Mouse (Mus musculus): ENCODE data around the gene Sema4a. TPM values are rescaled to one million over a fixed set of nuclear protein-coding genes. Genes with fewer than 3 reads are reported as not detected.

The Sema4a gene
- polyA plus RNA-seq, 1 experiment from 2014 or later: 19.0 TPM

DNA sequence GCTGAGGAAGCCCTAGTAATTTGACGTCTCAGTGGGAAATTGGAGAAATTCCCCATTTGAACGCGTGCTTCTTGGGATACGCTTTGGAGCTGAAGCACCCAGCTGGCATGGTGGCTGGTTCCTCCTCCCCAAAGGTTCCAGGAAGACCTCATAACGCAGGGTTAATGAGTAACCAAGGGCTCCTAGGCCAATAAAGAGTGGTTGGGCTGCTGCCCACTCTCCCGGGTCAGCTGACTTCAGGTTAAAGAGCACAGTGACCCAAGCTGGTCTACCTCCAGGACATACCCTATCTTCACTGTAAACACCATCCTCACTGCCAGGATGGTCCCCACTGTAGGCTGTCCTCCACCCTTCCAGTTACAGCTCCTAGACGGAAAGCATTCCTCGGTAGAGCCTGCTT, 4.7 kb downstream of the Sema4a start:
- WGBS: 77% methylated on average over 8 of the region's 8 CpGs
- ATAC-seq (replicated peaks; ENCODE audit: low FRiP score) (peak; percentile 64), DNase-seq (ENCODE audit: low spot score) (no peak)
- H3K27ac ChIP-seq (ENCODE audit: low read depth, low read length): peak overlapping the region; percentile 46; the same call in 1 of the 2 replicates
- peak overlapping the region; percentile 47; the same call in 1 of the 2 replicates for H3K4me2 ChIP-seq
- no peaks in the 10 kb centered on the region for H3K36me3 ChIP-seq (ENCODE audit: control insufficient read depth, insufficient read depth, low read length)
- H3K4me1 ChIP-seq (replicated peaks; ENCODE audit: control insufficient read depth, insufficient read depth, low read length): peaks cover 14% of the 10 kb centered on the region
- H3K4me3 ChIP-seq (ENCODE audit: low read depth, low read length): no peak overlapping the region
- H3K9me3 ChIP-seq (ENCODE audit: control insufficient read depth, low read length): no peaks in the 10 kb centered on the region
- no peak overlapping the region for H3K9ac ChIP-seq (ENCODE audit: low read depth, low read length)
- peaks cover 38% of the 10 kb centered on the region for H3K27me3 ChIP-seq (replicated peaks; ENCODE audit: control insufficient read depth, insufficient read depth, low read length)

DNA sequence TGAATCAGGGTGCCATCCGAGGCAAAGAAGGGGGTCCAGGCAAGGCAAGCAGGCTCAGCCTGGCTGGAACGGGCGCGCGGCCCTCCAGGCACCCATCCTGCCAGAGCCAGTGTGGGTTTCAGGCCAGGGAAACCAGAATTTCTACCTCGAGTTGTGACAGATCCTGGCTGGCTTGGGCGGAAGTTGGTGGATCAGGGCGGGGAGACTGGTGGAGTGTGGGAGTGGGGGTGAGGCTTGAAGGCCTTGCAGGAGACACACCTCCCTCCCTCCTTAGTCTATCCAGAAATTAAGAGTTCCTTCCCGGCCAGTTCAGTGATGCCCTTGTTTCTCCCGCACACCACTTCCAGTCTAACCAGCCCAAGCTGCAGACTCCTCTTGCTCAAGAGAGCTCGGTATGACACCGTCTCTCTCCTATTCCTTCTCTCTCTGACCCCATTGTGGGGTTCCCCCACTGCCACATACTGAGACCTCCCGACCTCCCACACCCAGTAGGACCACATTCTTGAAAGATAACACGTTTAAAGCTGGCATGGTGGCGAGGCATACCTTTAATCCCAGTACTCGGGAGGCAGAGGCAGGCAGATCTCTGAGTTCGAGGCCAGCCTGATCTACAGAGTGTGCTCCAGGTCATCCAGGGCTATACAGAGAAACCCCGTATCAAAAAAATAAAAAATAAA, 5.3 kb downstream of the Sema4a start:
- ATAC-seq (replicated peaks; ENCODE audit: low FRiP score) (no peak), DNase-seq (ENCODE audit: low spot score) (no peak)
- WGBS: 62% methylated on average over 18 of the region's 18 CpGs
- H3K27me3 ChIP-seq (replicated peaks; ENCODE audit: control insufficient read depth, insufficient read depth, low read length): peaks cover 32% of the 10 kb centered on the region
- H3K36me3 ChIP-seq (ENCODE audit: control insufficient read depth, insufficient read depth, low read length): no peaks in the 10 kb centered on the region
- H3K9ac ChIP-seq (ENCODE audit: low read depth, low read length): 0 out of 2 replicates have a peak overlapping the region, but pooled peaks have one; percentile 42
- H3K4me1 ChIP-seq (replicated peaks; ENCODE audit: control insufficient read depth, insufficient read depth, low read length): peaks cover 14% of the 10 kb centered on the region
- H3K9me3 ChIP-seq (ENCODE audit: control insufficient read depth, low read length): no peaks in the 10 kb centered on the region
- peak overlapping the region; percentile 26 for H3K4me3 ChIP-seq (ENCODE audit: low read depth, low read length)
- peak overlapping the region; percentile 35 for H3K27ac ChIP-seq (ENCODE audit: low read depth, low read length)
- peak overlapping the region; percentile 47 for H3K4me2 ChIP-seq

DNA sequence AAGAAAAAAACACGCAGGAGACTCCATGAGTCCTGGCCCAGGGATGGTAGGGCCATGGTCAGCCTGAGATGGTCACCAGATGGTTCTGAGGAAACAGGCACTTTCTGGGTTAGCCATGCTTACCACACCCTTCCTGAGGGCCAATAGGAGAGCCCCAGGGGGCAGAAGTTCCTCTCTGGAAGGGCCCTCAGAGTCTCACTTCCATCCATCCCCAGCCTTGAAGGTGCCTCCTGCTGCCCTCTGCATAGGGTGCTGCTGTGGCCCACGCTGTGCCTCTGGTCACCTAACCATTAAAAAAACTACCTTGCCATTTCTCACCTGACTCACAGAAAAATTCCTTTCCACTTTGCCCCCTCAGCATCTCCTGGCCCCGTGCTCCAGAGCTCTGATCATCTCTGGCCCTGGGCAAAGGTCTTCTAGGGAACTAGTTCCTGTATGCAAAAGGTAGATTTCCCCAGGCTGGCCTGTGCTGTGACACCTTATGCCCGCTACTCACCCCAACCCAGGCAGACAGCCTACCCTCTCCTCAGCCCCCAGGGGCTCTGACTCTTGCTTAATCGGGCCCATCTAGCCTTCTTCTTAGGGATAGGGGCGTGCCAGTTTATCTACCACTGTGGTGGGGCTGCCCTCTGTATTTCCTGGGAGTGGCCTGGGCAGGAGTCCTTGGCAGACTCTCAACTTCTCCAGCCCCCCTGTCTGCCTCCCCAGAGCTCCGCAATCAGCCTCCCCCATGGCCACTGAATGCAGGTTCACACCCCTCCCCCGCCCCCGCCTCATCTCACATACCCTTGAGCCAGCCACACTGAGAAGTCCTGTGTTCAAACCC, 6.0 kb downstream of the Sema4a start:
- H3K4me3 ChIP-seq (ENCODE audit: low read depth, low read length): peak overlapping the region; percentile 26
- no peaks in the 10 kb centered on the region for H3K9me3 ChIP-seq (ENCODE audit: control insufficient read depth, low read length)
- 0 out of 2 replicates have a peak overlapping the region, but pooled peaks have one; percentile 42 for H3K9ac ChIP-seq (ENCODE audit: low read depth, low read length)
- ATAC-seq (replicated peaks; ENCODE audit: low FRiP score) (peak; percentile 19; the same call in 1 of the 2 replicates), DNase-seq (ENCODE audit: low spot score) (no peak)
- peak overlapping the region; percentile 35; the same call in 1 of the 2 replicates for H3K27ac ChIP-seq (ENCODE audit: low read depth, low read length)
- no peaks in the 10 kb centered on the region for H3K36me3 ChIP-seq (ENCODE audit: control insufficient read depth, insufficient read depth, low read length)
- peaks cover 30% of the 10 kb centered on the region for H3K27me3 ChIP-seq (replicated peaks; ENCODE audit: control insufficient read depth, insufficient read depth, low read length)
- peaks cover 14% of the 10 kb centered on the region for H3K4me1 ChIP-seq (replicated peaks; ENCODE audit: control insufficient read depth, insufficient read depth, low read length)
- WGBS: 42% methylated on average over 9 of the region's 9 CpGs
- H3K4me2 ChIP-seq: peak overlapping the region; percentile 47

DNA sequence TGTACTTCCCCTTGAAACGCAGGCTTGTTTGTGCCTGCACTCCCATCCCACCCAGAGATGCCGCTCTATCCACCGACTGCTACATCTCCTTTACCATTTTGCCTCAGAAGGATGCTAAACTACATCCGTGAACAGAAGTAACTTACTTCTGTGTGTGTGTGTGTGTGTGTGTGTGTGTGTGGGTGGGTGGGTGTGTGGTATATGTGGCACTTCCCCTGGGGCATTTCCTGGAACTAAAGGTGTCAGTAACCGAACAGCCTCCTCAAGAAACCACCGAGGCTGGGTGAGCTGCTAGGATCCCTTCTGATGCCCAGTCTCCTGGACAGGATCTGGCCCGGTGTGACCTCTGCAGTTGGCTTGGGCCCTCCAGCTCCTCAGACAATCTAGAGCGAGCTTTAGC, 7.0 kb downstream of the Sema4a start:
- H3K4me2 ChIP-seq: no peak overlapping the region
- WGBS: 61% methylated on average over 8 of the region's 8 CpGs

DNA sequence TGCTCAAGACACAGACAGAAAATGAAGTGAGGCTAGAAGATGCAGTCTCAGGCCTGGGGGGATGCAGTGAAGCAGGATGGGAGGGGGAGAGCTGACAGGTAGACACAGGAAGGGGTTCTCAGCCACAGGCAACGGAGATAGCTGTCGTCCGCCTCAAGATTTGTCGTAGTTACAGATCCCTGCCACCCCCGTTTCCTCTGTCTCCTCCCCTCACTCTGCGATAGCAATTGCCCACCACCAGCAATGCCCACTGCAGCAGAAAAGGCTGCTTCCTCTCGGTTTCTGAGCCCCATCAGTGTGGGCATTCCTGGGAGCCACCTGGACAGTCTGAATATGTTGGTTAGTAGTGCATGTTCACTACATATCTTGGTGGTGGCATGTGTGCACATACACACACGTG, 7.6 kb downstream of the Sema4a start:
- H3K9ac ChIP-seq (ENCODE audit: low read depth, low read length): no peak overlapping the region
- DNase-seq (ENCODE audit: low spot score): no peak
- H3K9me3 ChIP-seq (ENCODE audit: control insufficient read depth, low read length): no peaks in the 10 kb centered on the region
- peaks cover 25% of the 10 kb centered on the region for H3K27me3 ChIP-seq (replicated peaks; ENCODE audit: control insufficient read depth, insufficient read depth, low read length)
- no peak for ATAC-seq (replicated peaks; ENCODE audit: low FRiP score)
- no peak overlapping the region for H3K27ac ChIP-seq (ENCODE audit: low read depth, low read length)
- H3K4me3 ChIP-seq (ENCODE audit: low read depth, low read length): no peak overlapping the region
- H3K36me3 ChIP-seq (ENCODE audit: control insufficient read depth, insufficient read depth, low read length): no peaks in the 10 kb centered on the region
- peaks cover 18% of the 10 kb centered on the region for H3K4me1 ChIP-seq (replicated peaks; ENCODE audit: control insufficient read depth, insufficient read depth, low read length)
- H3K4me2 ChIP-seq: no peak overlapping the region
- 31% methylated on average over 8 of the region's 8 CpGs for WGBS

More for the DNA sequence above, 7.0 kb downstream of the Sema4a start:
- H3K36me3 ChIP-seq (ENCODE audit: control insufficient read depth, insufficient read depth, low read length): no peaks in the 10 kb centered on the region
- DNase-seq (ENCODE audit: low spot score) (no peak), ATAC-seq (replicated peaks; ENCODE audit: low FRiP score) (no peak)
- H3K4me1 ChIP-seq (replicated peaks; ENCODE audit: control insufficient read depth, insufficient read depth, low read length): peaks cover 18% of the 10 kb centered on the region
- H3K27me3 ChIP-seq (replicated peaks; ENCODE audit: control insufficient read depth, insufficient read depth, low read length): peaks cover 31% of the 10 kb centered on the region
- H3K9ac ChIP-seq (ENCODE audit: low read depth, low read length): no peak overlapping the region
- H3K9me3 ChIP-seq (ENCODE audit: control insufficient read depth, low read length): no peaks in the 10 kb centered on the region
- no peak overlapping the region for H3K4me3 ChIP-seq (ENCODE audit: low read depth, low read length)
- no peak overlapping the region for H3K27ac ChIP-seq (ENCODE audit: low read depth, low read length)

DNA sequence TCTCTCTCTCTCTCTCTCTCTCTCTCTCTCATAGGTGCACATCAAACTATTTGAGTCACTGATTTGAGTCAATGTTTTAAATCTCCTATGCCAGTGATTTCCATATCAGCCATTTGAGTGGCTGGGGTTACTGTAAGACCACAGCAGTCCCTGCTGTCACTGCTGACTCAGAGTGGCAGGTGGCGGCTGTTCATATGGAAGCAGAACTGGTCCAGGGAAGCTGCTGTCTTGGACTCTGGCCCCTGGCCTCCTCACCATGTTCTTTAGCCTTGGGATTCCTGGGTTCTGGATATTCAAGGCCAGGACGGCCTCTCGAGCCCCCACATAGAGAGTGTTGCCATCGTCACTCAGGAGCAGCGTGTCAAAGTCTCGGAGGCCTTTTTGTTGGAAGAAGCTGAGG, 8.3 kb downstream of the Sema4a start:
- Histone ChIP-seq H3K9ac (ENCODE audit: low read depth, low read length) (no peak overlapping the region), H3K4me2 (no peak overlapping the region), H3K4me3 (ENCODE audit: low read depth, low read length) (no peak overlapping the region), H3K36me3 (ENCODE audit: control insufficient read depth, insufficient read depth, low read length) (no peaks in the 10 kb centered on the region), H3K4me1 (replicated peaks; ENCODE audit: control insufficient read depth, insufficient read depth, low read length) (peaks cover 24% of the 10 kb centered on the region), H3K27ac (ENCODE audit: low read depth, low read length) (no peak overlapping the region), H3K9me3 (ENCODE audit: control insufficient read depth, low read length) (no peaks in the 10 kb centered on the region), H3K27me3 (replicated peaks; ENCODE audit: control insufficient read depth, insufficient read depth, low read length) (peaks cover 21% of the 10 kb centered on the region)
- WGBS: 65% methylated on average over 6 of the region's 6 CpGs
- DNase-seq (ENCODE audit: low spot score) (no peak), ATAC-seq (replicated peaks; ENCODE audit: low FRiP score) (no peak)

DNA sequence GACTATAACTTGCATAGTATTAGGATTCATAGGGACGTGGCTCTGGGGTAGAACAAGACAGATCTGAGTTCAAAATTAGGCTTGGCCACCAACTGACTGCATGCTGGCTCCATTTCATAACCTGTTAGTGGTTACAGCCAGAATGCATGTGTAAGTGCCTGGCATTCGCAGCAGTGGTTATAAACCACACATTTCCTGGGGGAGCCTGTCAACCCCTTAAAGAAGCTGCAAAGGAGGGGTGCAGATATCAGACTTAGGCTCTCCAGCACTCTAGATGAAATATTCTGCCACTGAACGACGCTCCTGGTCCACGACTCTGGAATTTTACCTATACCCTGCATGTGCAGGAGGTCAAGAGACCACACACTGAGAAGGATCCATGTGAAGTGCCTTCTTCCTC, 8.7 kb downstream of the Sema4a start:
- Histone ChIP-seq H3K4me1 (replicated peaks; ENCODE audit: control insufficient read depth, insufficient read depth, low read length) (peaks cover 25% of the 10 kb centered on the region), H3K9ac (ENCODE audit: low read depth, low read length) (no peak overlapping the region), H3K27ac (ENCODE audit: low read depth, low read length) (no peak overlapping the region), H3K36me3 (ENCODE audit: control insufficient read depth, insufficient read depth, low read length) (no peaks in the 10 kb centered on the region), H3K27me3 (replicated peaks; ENCODE audit: control insufficient read depth, insufficient read depth, low read length) (peaks cover 18% of the 10 kb centered on the region), H3K9me3 (ENCODE audit: control insufficient read depth, low read length) (no peaks in the 10 kb centered on the region), H3K4me3 (ENCODE audit: low read depth, low read length) (no peak overlapping the region), H3K4me2 (no peak overlapping the region)
- WGBS: 65% methylated on average over 5 of the region's 5 CpGs
- DNase-seq (ENCODE audit: low spot score) (no peak), ATAC-seq (replicated peaks; ENCODE audit: low FRiP score) (no peak)

DNA sequence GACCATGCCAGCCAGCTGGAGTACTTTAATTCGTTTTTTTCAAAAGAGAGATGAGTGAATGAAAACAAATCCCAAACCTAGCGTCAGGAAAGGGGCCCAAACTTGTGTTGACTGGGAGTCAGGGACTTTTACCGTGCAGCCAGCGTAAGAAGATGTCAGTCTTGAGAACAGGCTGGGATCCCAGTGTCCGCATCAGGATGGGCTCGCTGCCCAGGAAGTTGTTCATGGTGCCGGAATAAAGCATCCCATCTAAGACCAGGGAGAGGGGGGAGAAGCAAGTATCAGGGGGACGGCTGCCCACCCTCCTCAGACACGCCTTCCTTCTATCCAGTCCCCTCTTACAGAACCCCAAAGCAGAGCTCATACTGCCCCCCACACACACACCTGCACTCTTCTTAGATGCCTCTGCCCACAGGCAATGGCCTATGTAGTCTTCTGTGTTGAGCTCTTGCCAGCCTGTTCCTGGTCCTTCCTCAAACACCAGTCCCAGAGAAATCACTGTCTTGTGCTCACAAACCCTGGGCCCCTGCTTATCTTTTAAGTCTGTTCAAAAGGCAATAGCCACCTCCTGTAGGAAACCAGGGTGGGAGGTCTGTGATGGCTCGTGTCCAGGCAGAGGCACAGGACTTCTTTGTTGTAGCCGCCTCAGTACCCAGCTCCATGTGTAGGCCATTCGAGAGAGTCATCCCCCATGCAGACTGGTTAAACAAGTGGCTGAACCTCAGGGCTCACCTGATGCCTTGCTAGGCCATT, 10.4 kb downstream of the Sema4a start:
- no peak overlapping the region for H3K27ac ChIP-seq (ENCODE audit: low read depth, low read length)
- H3K36me3 ChIP-seq (ENCODE audit: control insufficient read depth, insufficient read depth, low read length): no peaks in the 10 kb centered on the region
- no peak overlapping the region for H3K4me2 ChIP-seq
- H3K9me3 ChIP-seq (ENCODE audit: control insufficient read depth, low read length): no peaks in the 10 kb centered on the region
- DNase-seq (ENCODE audit: low spot score): no peak
- ATAC-seq (replicated peaks; ENCODE audit: low FRiP score): no peak
- H3K4me1 ChIP-seq (replicated peaks; ENCODE audit: control insufficient read depth, insufficient read depth, low read length): peaks cover 24% of the 10 kb centered on the region
- 77% methylated on average over 12 of the region's 12 CpGs for WGBS
- H3K27me3 ChIP-seq (replicated peaks; ENCODE audit: control insufficient read depth, insufficient read depth, low read length): peaks cover 18% of the 10 kb centered on the region
- no peak overlapping the region for H3K4me3 ChIP-seq (ENCODE audit: low read depth, low read length)
- H3K9ac ChIP-seq (ENCODE audit: low read depth, low read length): no peak overlapping the region
